9 mouse cellular contexts compared by ENCODE assay signal in the genomic region with DNA sequence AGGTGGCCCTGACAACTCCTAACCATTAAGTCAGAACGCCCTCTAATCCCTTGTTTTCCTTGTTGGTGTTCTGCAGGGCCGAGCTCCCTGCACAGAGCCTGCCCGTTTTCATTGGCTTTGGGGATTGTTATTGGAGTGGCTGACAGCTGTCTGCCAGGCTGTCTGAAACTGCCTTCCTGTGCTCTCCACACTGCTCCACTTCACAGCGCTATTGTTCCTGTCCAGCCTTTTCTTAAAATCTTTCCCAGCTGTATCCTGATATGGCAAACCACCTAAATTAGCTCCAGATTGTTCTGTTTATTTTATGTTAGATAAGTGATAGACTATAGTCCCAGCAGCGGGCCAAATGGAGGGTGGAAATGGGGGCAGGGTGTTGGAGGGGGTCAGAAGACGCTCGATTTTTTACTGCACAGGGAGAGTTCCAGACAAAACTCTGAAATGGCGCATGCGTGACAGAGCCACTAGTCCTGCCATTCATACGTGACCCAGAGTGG.
DNase-seq lines count a peak whose midpoint lies in the region; ATAC-seq and TF ChIP-seq lines count a peak whose summit lies in the region.
"Had no signal": no experiment of that assay in that cellular context is flagged by ENCODE, and none has a peak within 500 bp of the region (broad histone marks: within the 10 kb centered on the region; RNA-seq: fewer than 3 reads in every experiment).

No protein-coding gene starts in this region.

- H3K27ac ChIP-seq in lung, embryonic 14.5 days (ENCODE audit: low read depth) = peak overlapping the region; percentile 93
- H3K27ac ChIP-seq in forebrain, embryonic 11.5 days (ENCODE audit: low read depth, low read length) = peak overlapping the region; percentile 73
- H3K27ac ChIP-seq: kidney, postnatal 0 days had no signal

- 8% methylated on average over 10 of the region's 10 CpGs for WGBS in lung, embryonic 14.5 days
- 31% methylated on average over 10 of the region's 10 CpGs for WGBS in forebrain, embryonic 11.5 days

- no peaks in the 10 kb centered on the region for H3K9me3 ChIP-seq in lung, embryonic 14.5 days (ENCODE audit: low read depth, low read length)
- no peaks in the 10 kb centered on the region for H3K9me3 ChIP-seq in forebrain, embryonic 11.5 days (ENCODE audit: control insufficient read depth, low read length)

- TF ChIP-seq CTCF in lung, embryonic 14.5 days (IDR thresholded peaks at IDR 0.05; ENCODE audit: low read depth) = no peak

- H3K9ac ChIP-seq in lung, embryonic 14.5 days = no peak overlapping the region
- no peak overlapping the region for H3K9ac ChIP-seq in forebrain, embryonic 11.5 days (ENCODE audit: low read length)

- peak overlapping the region; percentile 33; the same call in 1 of the 2 replicates for H3K4me2 ChIP-seq in lung, embryonic 14.5 days
- no peak overlapping the region for H3K4me2 ChIP-seq in forebrain, embryonic 11.5 days (ENCODE audit: low read depth, low read length, severe bottlenecking)

- peak; percentile 85 for DNase-seq in lung, embryonic 14.5 days
- no peak for DNase-seq in lung, postnatal 25 days (ENCODE audit: low spot score)
- peak; percentile 69 for DNase-seq in forebrain, embryonic 11.5 days (ENCODE audit: low spot score)
- peak; percentile 53 for DNase-seq in heart, postnatal 25 days (ENCODE audit: low spot score)
- DNase-seq in lung, postnatal 10 days = peak; percentile 78
- DNase-seq in yolk sac, embryonic 10.5 days (ENCODE audit: low spot score) = peak; percentile 42
- DNase-seq in MN1 (ENCODE audit: low spot score) = no peak

- H3K27me3 ChIP-seq in lung, embryonic 14.5 days (ENCODE audit: insufficient read depth, low read length) = no peaks in the 10 kb centered on the region
- H3K27me3 ChIP-seq in forebrain, embryonic 11.5 days (ENCODE audit: control insufficient read depth, insufficient read depth, low read length) = no peaks in the 10 kb centered on the region

- no peaks in the 10 kb centered on the region for H3K36me3 ChIP-seq in lung, embryonic 14.5 days (ENCODE audit: insufficient read depth)
- no peaks in the 10 kb centered on the region for H3K36me3 ChIP-seq in forebrain, embryonic 11.5 days (ENCODE audit: control insufficient read depth, insufficient read depth, low read length)

- intact Hi-C loops in heart, postnatal 25 days (cut with DNase I) = loop anchor here (2.0 to 5.0 kb wide), 2 partner anchors 14 to 218 kb away; partner anchors contain the start of gene Lhfpl2

- peak; percentile 95 for ATAC-seq in lung, embryonic 14.5 days (ENCODE audit: insufficient read depth)
- peak; percentile 84 for ATAC-seq in forebrain, embryonic 11.5 days (replicated peaks; ENCODE audit: low FRiP score)
- no peak for ATAC-seq in inflammation-experienced regulatory T-cells, adult 6 months

- H3K4me3 ChIP-seq in lung, embryonic 14.5 days (ENCODE audit: low read depth, low read length) = no peak overlapping the region
- no peak overlapping the region for H3K4me3 ChIP-seq in forebrain, embryonic 11.5 days (ENCODE audit: low read depth, low read length)

- H3K4me1 ChIP-seq in lung, embryonic 14.5 days (ENCODE audit: insufficient read depth) = peaks cover 26% of the 10 kb centered on the region
- H3K4me1 ChIP-seq in forebrain, embryonic 11.5 days (replicated peaks; ENCODE audit: control insufficient read depth, insufficient read depth, low read length) = peaks cover 5% of the 10 kb centered on the region

Comparison
In these comparisons a context has a peak if more than half of its experiments do, and no peak if none do; other contexts are left out.
1. DNase-seq: peak in lung, embryonic 14.5 days (single experiment), forebrain, embryonic 11.5 days (single experiment), heart, postnatal 25 days (single experiment), lung, postnatal 10 days (single experiment) and yolk sac, embryonic 10.5 days (single experiment); none in lung, postnatal 25 days (single experiment) and MN1 (single experiment).